Mouse (Mus musculus) G1E (cell line): ENCODE measurements around the gene Gm525. TPM values are rescaled to one million over a fixed set of nuclear protein-coding genes. Genes with fewer than 3 reads are reported as not detected.

ENCODE experiments used
- ATAC-seq: 2 replicates; pipeline ENCODE4 v1.8.0; 2016; ENCODE audit warnings: mild to moderate bottlenecking; ENCODE audit not compliant: insufficient number of reproducible peaks, poor library complexity, low FRiP score, severe bottlenecking; ENCODE audit errors: extremely low read depth
- DNase-seq: peaks from one replicate; pipeline ENCODE4 v3.0.0; 2012; ENCODE audit warnings: low spot score
- H3K27me3 ChIP-seq: 2 replicates; pipeline ENCODE4 v1.6.1; 2012; ENCODE audit warnings: mild to moderate bottlenecking, low read length, inconsistent platforms; ENCODE audit not compliant: insufficient read depth
- H3K36me3 ChIP-seq: replicated peaks from 2 replicates; pipeline ENCODE3; 2012; ENCODE audit warnings: mild to moderate bottlenecking, inconsistent platforms
- H3K4me1 ChIP-seq: 2 replicates; pipeline ENCODE4 v1.6.1; 2012; ENCODE audit warnings: low read depth, low read length, inconsistent platforms, mixed read lengths; ENCODE audit not compliant: insufficient read depth
- H3K4me3 ChIP-seq: 2 replicates; pipeline ENCODE4 v1.5.1; 2012; ENCODE audit warnings: low read depth, mild to moderate bottlenecking, inconsistent platforms, low read length, moderate library complexity, mixed read lengths
- H3K9me3 ChIP-seq: replicated peaks from 2 replicates; pipeline ENCODE4 v1.6.1; 2012; ENCODE audit warnings: inconsistent platforms
- CTCF ChIP-seq: IDR thresholded peaks from 2 replicates; pipeline ENCODE4 v1.5.1; 2012; ENCODE audit warnings: low read depth, low read length, inconsistent platforms, mixed read lengths
- GATA1 ChIP-seq: IDR thresholded peaks from 2 replicates; pipeline ENCODE4 v1.6.1; 2012; ENCODE audit warnings: borderline replicate concordance, low read length, inconsistent platforms, mixed read lengths
- GATA2 ChIP-seq: IDR thresholded peaks from 2 replicates; pipeline ENCODE4 v1.6.1; 2012; ENCODE audit warnings: low read depth, low read length, inconsistent platforms, borderline replicate concordance
- POLR2AphosphoS5 ChIP-seq: IDR thresholded peaks from 2 replicates; pipeline ENCODE4 v1.6.1; 2012; ENCODE audit warnings: low read depth, low read length, inconsistent platforms; ENCODE audit not compliant: insufficient replicate concordance
- TAL1 ChIP-seq: conservative IDR thresholded peaks from 2 replicates; pipeline ENCODE4 v1.6.1; 2012; ENCODE audit warnings: low read depth, low read length, inconsistent platforms, mixed read lengths
- polyA plus RNA-seq: library from polyadenylated mRNA; stranded (reverse); fragments of >175 nt; gene quantifications from 2 replicates; pipeline ENCODE4 v1.2.3, GENCODE M21; 2012
- total RNA-seq, 2 experiments: library from RNA; stranded (forward) in 1 of 2; stranded (reverse) in 1 of 2; fragments of 200-1000 nt in 1 of 2; fragments of >200 nt in 1 of 2; fragmentation: Nextera tagmentation in 1 of 2; gene quantifications; 2 replicates each; pipeline ENCODE4 v1.2.3; 2014 to 2017

Gene Gm525
- total and polyA plus RNA-seq, 3 experiments: not detected

- Histone ChIP-seq H3K4me1 (no peaks in the 10 kb centered on the region), H3K36me3 (peaks cover 82% of the 10 kb centered on the region), H3K9me3 (no peaks in the 10 kb centered on the region), H3K27me3 (no peaks in the 10 kb centered on the region), H3K4me3 (no peak overlapping the region)
- no peak for TF ChIP-seq GATA1
- no peak for TF ChIP-seq CTCF
- no peak for TF ChIP-seq POLR2AphosphoS5
- no peak for TF ChIP-seq TAL1
- TF ChIP-seq GATA2: no peak
- ATAC-seq: no peak
- no peak for DNase-seq
Measured at GRCm38 (mm10) chr11:89046021-89046420, 27.6 kb upstream of the Gm525 start.

- ATAC-seq: no peak
- no peaks in the 10 kb centered on the region for H3K27me3 ChIP-seq
- DNase-seq: no peak
- H3K9me3 ChIP-seq: no peaks in the 10 kb centered on the region
- H3K4me1 ChIP-seq: no peaks in the 10 kb centered on the region
- no peak overlapping the region for H3K4me3 ChIP-seq
- H3K36me3 ChIP-seq: peaks cover 83% of the 10 kb centered on the region
- no peak for TF ChIP-seq GATA1
- TF ChIP-seq GATA2: no peak
- TF ChIP-seq POLR2AphosphoS5: no peak
- TF ChIP-seq TAL1: no peak
Measured at GRCm38 (mm10) chr11:89051767-89052166, 21.9 kb upstream of the Gm525 start.

GRCm38 (mm10) chr11:89055931-89056690, 17.5 kb upstream of the Gm525 start:
- Histone ChIP-seq H3K27me3 (no peaks in the 10 kb centered on the region), H3K4me1 (peaks cover 27% of the 10 kb centered on the region), H3K9me3 (no peaks in the 10 kb centered on the region), H3K4me3 (no peak overlapping the region), H3K36me3 (peaks cover 62% of the 10 kb centered on the region)
- TF ChIP-seq GATA1 (no peak), TAL1 (no peak), GATA2 (no peak), CTCF (no peak), POLR2AphosphoS5 (no peak)
- DNase-seq (no peak), ATAC-seq (no peak)

GRCm38 (mm10) chr11:89058515-89059270, 14.9 kb upstream of the Gm525 start:
- TF ChIP-seq TAL1 (no peak), GATA2 (no peak), CTCF (no peak), GATA1 (no peak), POLR2AphosphoS5 (no peak)
- Histone ChIP-seq H3K27me3 (no peaks in the 10 kb centered on the region), H3K4me3 (peak overlapping the region; percentile 47; the same call in 1 of the 2 replicates), H3K4me1 (peaks cover 29% of the 10 kb centered on the region), H3K36me3 (peaks cover 40% of the 10 kb centered on the region), H3K9me3 (no peaks in the 10 kb centered on the region)
- DNase-seq (peak; percentile 13), ATAC-seq (no peak)

GRCm38 (mm10) chr11:89059919-89060422, 13.7 kb upstream of the Gm525 start:
- DNase-seq (peak; percentile 20), ATAC-seq (no peak)
- peak overlapping the region; percentile 98 for H3K4me3 ChIP-seq
- H3K36me3 ChIP-seq: peaks cover 27% of the 10 kb centered on the region
- no peaks in the 10 kb centered on the region for H3K27me3 ChIP-seq
- TF ChIP-seq GATA2: no peak
- TF ChIP-seq POLR2AphosphoS5: peak; percentile 38; the same call in 1 of the 2 replicates
- no peak for TF ChIP-seq CTCF
- H3K4me1 ChIP-seq: peaks cover 38% of the 10 kb centered on the region
- H3K9me3 ChIP-seq: no peaks in the 10 kb centered on the region

- Histone ChIP-seq H3K4me1 (peaks cover 38% of the 10 kb centered on the region), H3K4me3 (peak overlapping the region; percentile 98), H3K36me3 (peaks cover 23% of the 10 kb centered on the region), H3K9me3 (no peaks in the 10 kb centered on the region), H3K27me3 (no peaks in the 10 kb centered on the region)
- DNase-seq (peak; percentile 88), ATAC-seq (peak; percentile 87)
- TF ChIP-seq GATA2: no peak
- TF ChIP-seq TAL1: no peak
- TF ChIP-seq POLR2AphosphoS5: no peak
- TF ChIP-seq CTCF: no peak
- no peak for TF ChIP-seq GATA1
Measured at GRCm38 (mm10) chr11:89060423-89061089, 13.1 kb upstream of the Gm525 start.
